Mouse (Mus musculus): Measurements from ENCODE around the gene Gbe1.
A peak's percentile ranks its signal among the peaks of the same experiment; 100 is the strongest.

Gbe1 gene

GRCm38 (mm10) chr16:70313886-70314577 is at the start of gene Gbe1:
Gbe1 (plus strand) TSS chr16:70313949.
- DNase-seq = peak; percentile 92

GRCm38 (mm10) chr16:70310691-70311090 is 3.1 kb upstream of the Gbe1 start:
- no peak for DNase-seq

- DNase-seq = no peak
Measured at GRCm38 (mm10) chr16:70313496-70313885, 258 bp upstream of the Gbe1 start.

GRCm38 (mm10) chr16:70314578-70314930 is 805 bp downstream of the Gbe1 start:
- DNase-seq = no peak

- no peak for DNase-seq
Measured at GRCm38 (mm10) chr16:70315261-70315660, 1.5 kb downstream of the Gbe1 start.

GRCm38 (mm10) chr16:70315862-70316390 is 2.2 kb downstream of the Gbe1 start:
- no peak for DNase-seq

GRCm38 (mm10) chr16:70319388-70319787 is 5.6 kb downstream of the Gbe1 start:
- no peak for DNase-seq

- DNase-seq = no peak
Measured at GRCm38 (mm10) chr16:70320612-70321280, 7.0 kb downstream of the Gbe1 start.

- peak; percentile 40 to 50 for DNase-seq
Measured at GRCm38 (mm10) chr16:70326339-70326948, 12.7 kb downstream of the Gbe1 start.

- DNase-seq = no peak
Measured at GRCm38 (mm10) chr16:70328566-70328965, 14.8 kb downstream of the Gbe1 start.

- DNase-seq = no peak
Measured at GRCm38 (mm10) chr16:70329036-70329435, 15.3 kb downstream of the Gbe1 start.

GRCm38 (mm10) chr16:70329471-70329870 is 15.7 kb downstream of the Gbe1 start:
- peak; percentile 19 to 25 for DNase-seq

- no peak for DNase-seq
Measured at GRCm38 (mm10) chr16:70330007-70330406, 16.3 kb downstream of the Gbe1 start.

GRCm38 (mm10) chr16:70330626-70331275 is 17.0 kb downstream of the Gbe1 start:
- no peak for DNase-seq

GRCm38 (mm10) chr16:70334812-70335211 is 21.1 kb downstream of the Gbe1 start:
- DNase-seq = no peak

- DNase-seq = peak; percentile 24 to 33
Measured at GRCm38 (mm10) chr16:70335472-70335871, 21.7 kb downstream of the Gbe1 start.

GRCm38 (mm10) chr16:70337661-70338060 is 23.9 kb downstream of the Gbe1 start:
- no peak for DNase-seq

GRCm38 (mm10) chr16:70344496-70344895 is 30.7 kb downstream of the Gbe1 start:
- DNase-seq = no peak

- no peak for DNase-seq
Measured at GRCm38 (mm10) chr16:70345607-70346006, 31.9 kb downstream of the Gbe1 start.

- DNase-seq = no peak
Measured at GRCm38 (mm10) chr16:70350011-70350410, 36.3 kb downstream of the Gbe1 start.

GRCm38 (mm10) chr16:70351641-70352280 is 38.0 kb downstream of the Gbe1 start:
- no peak for DNase-seq

- no peak for DNase-seq
Measured at GRCm38 (mm10) chr16:70352571-70352970, 38.8 kb downstream of the Gbe1 start.

- no peak for DNase-seq
Measured at GRCm38 (mm10) chr16:70353058-70353457, 39.3 kb downstream of the Gbe1 start.

Measured in B cell, adult 2 months (primary cell).